Mouse (Mus musculus): ENCODE results near the gene Slc17a9. TPM values are rescaled to one million over a fixed set of nuclear protein-coding genes. Genes with fewer than 3 reads are reported as not detected.

Gene Slc17a9
- polyA plus RNA-seq, 1 experiment: 22.6 TPM

DNA sequence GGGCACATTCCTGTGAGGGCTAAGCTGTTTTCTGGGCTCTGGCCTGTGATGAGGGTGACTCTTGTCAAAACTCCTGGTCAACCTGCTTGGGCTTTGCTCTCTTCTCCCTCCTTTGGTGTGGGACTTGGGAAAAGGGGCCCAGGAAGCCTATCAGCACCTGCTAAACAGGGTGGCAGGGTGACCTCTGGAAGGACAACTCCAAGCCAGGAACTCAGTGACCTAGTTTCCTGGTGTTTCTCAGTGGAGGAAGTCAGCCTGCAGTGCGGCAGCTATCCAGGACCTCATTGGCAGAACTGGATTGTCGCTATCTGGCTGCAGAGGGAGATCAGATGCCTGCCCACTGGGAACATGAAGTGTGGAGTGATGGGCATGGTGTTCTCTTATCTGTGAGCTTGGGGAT, 63.3 kb downstream of the Slc17a9 start:
- H3K36me3 ChIP-seq (ENCODE audit: control insufficient read depth, insufficient read depth, low read length, poor library complexity, severe bottlenecking): no peaks in the 10 kb centered on the region
- H3K27me3 ChIP-seq (ENCODE audit: control insufficient read depth, insufficient read depth, low read length, poor library complexity, severe bottlenecking): no peaks in the 10 kb centered on the region
- no peak overlapping the region for H3K4me3 ChIP-seq (ENCODE audit: low read depth, low read length)
- no peaks in the 10 kb centered on the region for H3K4me1 ChIP-seq (ENCODE audit: control insufficient read depth, insufficient read depth, low read length)
- no peak overlapping the region for H3K9ac ChIP-seq (ENCODE audit: low read depth, poor library complexity, severe bottlenecking)
- TF ChIP-seq CTCF (IDR thresholded peaks at IDR 0.05; ENCODE audit: low read depth, low read length): no peak
- TF ChIP-seq POLR2A (IDR thresholded peaks at IDR 0.05; ENCODE audit: insufficient read depth, low read length): no peak
- TF ChIP-seq EP300 (IDR thresholded peaks at IDR 0.05; ENCODE audit: insufficient read depth, low read depth, low read length): no peak
- H3K9me3 ChIP-seq (replicated peaks; ENCODE audit: control insufficient read depth, insufficient read depth, low read length, poor library complexity, severe bottlenecking): no peaks in the 10 kb centered on the region
- H3K27ac ChIP-seq (ENCODE audit: insufficient read depth, low read length): no peak overlapping the region

- H3K4me1 ChIP-seq (ENCODE audit: control insufficient read depth, insufficient read depth, low read length): no peaks in the 10 kb centered on the region
- no peak for TF ChIP-seq CTCF (IDR thresholded peaks at IDR 0.05; ENCODE audit: low read depth, low read length)
- no peak for TF ChIP-seq EP300 (IDR thresholded peaks at IDR 0.05; ENCODE audit: insufficient read depth, low read depth, low read length)
- TF ChIP-seq POLR2A (IDR thresholded peaks at IDR 0.05; ENCODE audit: insufficient read depth, low read length): no peak
- no peak overlapping the region for H3K27ac ChIP-seq (ENCODE audit: insufficient read depth, low read length)
Observed at GRCm38 (mm10) chr2:180788843-180789242, 63.8 kb downstream of the Slc17a9 start.

GRCm38 (mm10) chr2:180791674-180792073, 66.6 kb downstream of the Slc17a9 start:
- Histone ChIP-seq H3K27ac (ENCODE audit: insufficient read depth, low read length) (no peak overlapping the region), H3K4me3 (ENCODE audit: low read depth, low read length) (no peak overlapping the region), H3K9me3 (replicated peaks; ENCODE audit: control insufficient read depth, insufficient read depth, low read length, poor library complexity, severe bottlenecking) (no peaks in the 10 kb centered on the region), H3K36me3 (ENCODE audit: control insufficient read depth, insufficient read depth, low read length, poor library complexity, severe bottlenecking) (no peaks in the 10 kb centered on the region), H3K4me1 (ENCODE audit: control insufficient read depth, insufficient read depth, low read length) (no peaks in the 10 kb centered on the region), H3K9ac (ENCODE audit: low read depth, poor library complexity, severe bottlenecking) (no peak overlapping the region), H3K27me3 (ENCODE audit: control insufficient read depth, insufficient read depth, low read length, poor library complexity, severe bottlenecking) (no peaks in the 10 kb centered on the region)
- TF ChIP-seq EP300 (IDR thresholded peaks at IDR 0.05; ENCODE audit: insufficient read depth, low read depth, low read length): no peak
- no peak for TF ChIP-seq POLR2A (IDR thresholded peaks at IDR 0.05; ENCODE audit: insufficient read depth, low read length)
- peak; percentile 92 for TF ChIP-seq CTCF (IDR thresholded peaks at IDR 0.05; ENCODE audit: low read depth, low read length)

More at GRCm38 (mm10) chr2:180788843-180789242, 63.8 kb downstream of the Slc17a9 start:
- Histone ChIP-seq H3K27me3 (ENCODE audit: control insufficient read depth, insufficient read depth, low read length, poor library complexity, severe bottlenecking) (no peaks in the 10 kb centered on the region), H3K9me3 (replicated peaks; ENCODE audit: control insufficient read depth, insufficient read depth, low read length, poor library complexity, severe bottlenecking) (no peaks in the 10 kb centered on the region), H3K36me3 (ENCODE audit: control insufficient read depth, insufficient read depth, low read length, poor library complexity, severe bottlenecking) (no peaks in the 10 kb centered on the region), H3K9ac (ENCODE audit: low read depth, poor library complexity, severe bottlenecking) (no peak overlapping the region), H3K4me3 (ENCODE audit: low read depth, low read length) (no peak overlapping the region)

Other genes starting within 250 kb of the Slc17a9 start
- gene Ntsr1, start 225.3 kb upstream of the Slc17a9 start, polyA plus RNA-seq (2011; ENCODE audit: insufficient read depth, insufficient read length, low read depth, missing spikeins): not detected in 2 replicates
- gene Mrgbp, start 144.0 kb upstream of the Slc17a9 start, polyA plus RNA-seq (2011; ENCODE audit: insufficient read depth, insufficient read length, low read depth, missing spikeins): 20.3 and 22.3 TPM in 2 replicates
- 47.3 and 56.6 TPM in 2 replicates for gene Ogfr, start 136.0 kb upstream of the Slc17a9 start, polyA plus RNA-seq (2011; ENCODE audit: insufficient read depth, insufficient read length, low read depth, missing spikeins)
- gene Col9a3, start 127.5 kb upstream of the Slc17a9 start, polyA plus RNA-seq (2011; ENCODE audit: insufficient read depth, insufficient read length, low read depth, missing spikeins): 1.9 and 3.7 TPM in 2 replicates
- 34.4 and 37.5 TPM in 2 replicates for gene Tcfl5, start 82.6 kb upstream of the Slc17a9 start, polyA plus RNA-seq (2011; ENCODE audit: insufficient read depth, insufficient read length, low read depth, missing spikeins)
- gene Dido1, start 15.3 kb upstream of the Slc17a9 start, polyA plus RNA-seq (2011; ENCODE audit: insufficient read depth, insufficient read length, low read depth, missing spikeins): 62.5 and 67.8 TPM in 2 replicates
- 78.5 and 81.4 TPM in 2 replicates for gene Gid8, start 15.1 kb upstream of the Slc17a9 start, polyA plus RNA-seq (2011; ENCODE audit: insufficient read depth, insufficient read length, low read depth, missing spikeins)
- not detected in 2 replicates for gene Bhlhe23, start 51.6 kb downstream of the Slc17a9 start, polyA plus RNA-seq (2011; ENCODE audit: insufficient read depth, insufficient read length, low read depth, missing spikeins)
- gene Ythdf1, start 195.7 kb downstream of the Slc17a9 start, polyA plus RNA-seq (2011; ENCODE audit: insufficient read depth, insufficient read length, low read depth, missing spikeins): 103 and 112 TPM in 2 replicates
- 0.56 and 0.85 TPM in 2 replicates for gene Birc7, start 203.8 kb downstream of the Slc17a9 start, polyA plus RNA-seq (2011; ENCODE audit: insufficient read depth, insufficient read length, low read depth, missing spikeins)
- gene Nkain4, start 229.4 kb downstream of the Slc17a9 start, polyA plus RNA-seq (2011; ENCODE audit: insufficient read depth, insufficient read length, low read depth, missing spikeins): 7.0 and 9.1 TPM in 2 replicates
- 36.4 and 37.2 TPM in 2 replicates for gene Arfgap1, start 242.0 kb downstream of the Slc17a9 start, polyA plus RNA-seq (2011; ENCODE audit: insufficient read depth, insufficient read length, low read depth, missing spikeins)

Data from ES-Bruce4 (cell line).